Mouse (Mus musculus) brain, embryonic 18.5 days (tissue): ENCODE results near the gene Zfp963.

Experiments used
- DNase-seq: peaks from one replicate; pipeline ENCODE4 v3.0.0-alpha.2; 2012; ENCODE audit warnings: low read depth, low spot score

The Zfp963 gene

DNA sequence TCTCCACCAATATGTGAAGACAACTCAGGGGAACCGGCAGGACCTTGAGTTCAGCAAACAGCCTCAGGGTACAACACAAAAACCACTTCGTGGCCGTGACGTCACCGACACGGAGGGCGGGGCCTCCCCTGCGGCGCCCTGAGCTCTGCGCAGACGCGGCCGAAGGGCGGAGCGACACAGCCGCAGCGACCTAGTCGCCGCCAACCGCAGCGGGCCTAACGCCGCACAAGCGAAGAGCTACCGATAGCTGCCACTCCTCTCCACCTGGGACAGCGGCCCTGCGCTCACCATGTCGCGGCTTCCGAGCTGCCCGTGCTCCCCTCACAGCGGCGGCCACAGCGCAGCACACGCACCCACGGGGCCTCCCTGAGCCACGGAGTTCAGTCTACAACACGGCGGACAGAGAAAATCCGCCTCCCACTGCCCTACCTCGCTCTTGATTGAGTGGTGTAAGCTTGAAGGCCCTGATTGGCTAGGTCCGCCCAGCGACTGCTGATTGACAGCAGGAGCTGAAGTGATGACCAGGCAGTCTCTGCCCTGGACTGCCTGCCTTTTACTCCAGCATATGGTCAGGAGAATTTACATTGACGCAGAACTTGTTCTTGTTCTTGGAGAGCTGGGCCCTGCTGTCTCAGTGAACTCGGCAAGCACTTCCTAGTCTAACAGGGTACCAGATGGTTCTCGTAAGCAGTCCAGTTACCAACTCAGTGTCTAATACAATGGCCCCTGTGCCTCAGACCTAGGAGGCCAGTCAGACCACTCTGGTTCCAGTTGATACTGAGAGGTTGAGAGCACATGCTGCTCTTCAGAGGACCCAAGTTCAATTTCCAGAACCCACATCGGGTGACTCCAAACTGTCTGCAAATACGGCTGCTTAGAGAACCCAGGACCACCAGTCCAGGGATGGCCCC lies at the start of gene Zfp963:
TSS of gene Zfp963 (minus strand) at position 427 of the 911 bp plus-strand sequence.
- DNase-seq, result peak; percentile 87

DNA sequence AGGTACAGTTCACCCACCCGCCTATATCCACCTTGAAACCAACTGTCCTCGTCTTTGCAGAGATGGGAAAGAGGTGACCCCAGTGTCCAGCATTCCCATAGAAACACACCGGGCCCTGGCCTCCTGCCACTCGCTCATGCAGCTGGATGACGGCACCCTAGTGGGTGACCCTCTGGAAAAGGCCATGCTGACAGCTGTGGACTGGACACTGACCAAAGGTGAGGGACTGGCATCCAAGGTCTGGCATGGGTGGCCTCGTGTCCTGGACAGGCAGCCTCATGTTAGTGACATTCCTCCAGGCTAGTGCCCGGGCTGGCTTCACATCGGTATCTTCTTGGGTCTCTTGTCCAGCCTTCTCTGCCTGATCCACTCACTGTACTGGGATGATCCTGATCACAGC lies 49.5 kb upstream of the Zfp963 start:
- no peak for DNase-seq

DNA sequence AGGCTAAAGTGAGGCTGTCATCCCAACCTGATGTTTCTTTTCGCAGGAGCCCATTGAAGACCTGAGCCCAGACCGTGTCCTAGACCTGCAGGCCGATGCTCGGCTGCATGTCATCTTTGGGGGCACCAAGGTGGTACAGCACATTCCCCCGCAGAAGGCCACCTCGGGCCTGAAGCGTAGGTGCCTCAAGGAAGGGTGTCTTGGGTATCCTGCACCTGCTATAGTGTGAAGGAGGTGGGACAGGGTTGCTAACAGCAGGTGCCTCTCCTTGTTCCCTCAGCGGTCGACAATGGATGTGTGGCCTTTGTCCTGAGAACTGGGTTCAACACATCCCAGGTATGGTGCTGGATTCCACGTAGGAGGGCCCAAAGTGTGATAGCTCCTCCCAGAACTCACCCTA lies 47.9 kb upstream of the Zfp963 start:
- no peak for DNase-seq

DNA sequence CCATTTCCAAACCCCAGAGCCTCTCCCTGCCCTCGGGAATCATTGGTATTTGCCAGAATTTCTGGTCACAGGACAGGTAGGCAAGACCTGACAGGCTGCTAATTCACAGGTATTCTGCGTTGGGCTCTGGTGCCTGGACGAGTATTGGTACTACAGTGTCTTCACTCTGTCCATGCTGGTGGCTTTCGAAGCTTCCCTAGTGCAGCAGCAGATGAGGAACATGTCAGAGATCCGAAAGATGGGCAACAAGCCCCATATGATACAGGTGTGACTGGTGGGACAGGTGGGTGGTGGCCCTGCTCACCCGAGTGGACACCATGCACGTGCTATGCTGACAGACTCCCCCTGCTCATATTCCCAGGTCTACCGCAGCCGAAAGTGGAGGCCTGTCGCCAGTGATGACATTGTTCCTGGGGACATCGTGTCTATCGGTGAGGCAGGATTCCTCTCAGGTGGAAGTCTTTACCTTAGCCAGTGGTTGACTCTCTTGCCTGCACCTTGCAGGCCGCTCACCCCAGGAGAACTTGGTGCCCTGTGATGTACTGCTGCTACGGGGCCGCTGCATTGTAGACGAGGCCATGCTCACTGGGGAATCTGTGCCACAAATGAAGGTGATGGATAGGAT lies 47.1 kb upstream of the Zfp963 start:
- no peak for DNase-seq

DNA sequence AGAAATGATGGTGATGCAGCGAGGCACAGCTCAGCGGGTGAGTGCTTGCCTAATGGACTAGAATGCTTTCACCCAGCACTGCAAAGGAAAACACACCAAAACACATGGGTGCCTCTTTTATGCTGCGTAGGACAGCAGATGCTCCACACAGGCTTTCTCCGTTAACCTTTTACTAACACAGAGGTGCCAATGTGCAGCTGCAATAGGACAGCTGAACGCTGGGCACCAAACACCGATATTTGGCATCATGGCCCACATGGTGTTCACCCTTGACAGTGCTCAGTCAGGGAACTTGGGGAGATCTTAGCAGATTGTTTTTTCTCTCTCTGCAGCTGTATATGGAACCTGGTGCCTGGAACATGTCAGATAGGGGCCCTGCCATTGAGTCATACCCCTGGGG lies 45.1 kb upstream of the Zfp963 start:
- no peak for DNase-seq

DNA sequence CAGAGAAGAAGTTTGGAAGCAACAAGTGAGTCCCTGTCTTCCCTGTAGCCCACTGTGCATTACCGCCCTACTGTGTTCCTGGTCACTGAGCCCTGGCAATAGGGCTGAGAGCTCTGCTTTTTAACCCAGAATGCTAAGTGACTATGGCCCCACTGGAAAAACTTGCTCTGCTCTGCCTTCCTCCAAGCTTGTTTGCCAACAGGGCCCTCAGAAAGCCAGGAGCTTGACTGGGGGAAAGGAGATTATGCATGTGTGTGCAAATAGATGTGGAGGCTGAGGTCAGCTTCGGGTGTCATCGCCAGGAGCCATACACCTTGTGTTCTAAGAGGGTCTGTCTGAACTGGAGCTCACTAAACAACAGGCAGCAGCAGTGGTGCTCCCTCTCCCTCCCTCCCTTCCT lies 44.3 kb upstream of the Zfp963 start:
- no peak for DNase-seq

DNA sequence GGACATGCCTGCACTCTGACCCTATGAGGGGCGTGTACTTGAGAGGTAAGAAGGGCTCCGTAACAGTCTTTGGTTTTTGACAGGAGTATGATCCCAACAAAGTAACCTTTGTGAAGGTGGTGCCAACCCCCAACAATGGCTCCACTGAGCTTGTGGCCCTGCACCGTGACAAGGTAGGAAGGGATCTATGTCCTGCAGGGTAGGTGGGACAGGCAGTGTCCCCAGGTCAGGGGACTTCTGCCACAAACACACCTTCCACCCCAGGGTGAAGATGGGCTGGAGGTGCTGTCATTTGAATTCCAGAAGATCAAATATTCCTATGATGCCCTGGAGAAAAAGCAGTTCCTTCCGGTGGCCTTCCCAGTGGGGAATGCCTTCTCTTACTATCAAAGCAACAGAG lies 43.9 kb upstream of the Zfp963 start:
- no peak for DNase-seq

DNA sequence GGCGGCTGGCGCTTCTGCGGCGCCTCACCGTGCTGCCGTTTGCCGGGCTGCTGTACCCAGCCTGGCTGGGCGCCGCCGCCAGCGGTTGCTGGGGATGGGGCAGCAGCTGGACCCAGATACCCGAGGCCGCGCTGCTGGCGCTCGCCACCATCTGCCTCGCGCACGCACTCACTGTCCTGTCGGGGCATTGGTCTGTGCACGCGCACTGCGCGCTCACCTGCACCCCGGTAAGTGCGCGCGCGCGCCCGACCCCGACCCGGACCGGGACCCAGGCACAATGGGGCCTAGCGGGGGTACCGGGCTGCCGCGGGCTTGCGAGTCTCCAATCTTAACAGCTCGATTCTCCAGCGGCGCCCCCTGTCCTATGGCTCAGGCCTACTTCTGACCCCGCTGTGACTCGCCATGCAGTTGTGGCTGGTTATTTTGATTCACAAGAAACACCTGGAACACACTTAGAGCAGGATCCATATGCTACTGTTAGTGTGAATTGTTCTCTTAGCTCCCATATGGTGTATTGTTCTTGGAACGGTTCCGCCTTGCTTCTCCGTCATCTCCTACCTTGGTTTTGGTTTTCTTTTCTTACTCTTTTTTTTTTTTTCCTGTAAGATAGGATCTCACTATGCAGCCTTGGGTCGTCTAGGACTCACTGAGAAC lies 41.8 kb upstream of the Zfp963 start:
- DNase-seq, result no peak

DNA sequence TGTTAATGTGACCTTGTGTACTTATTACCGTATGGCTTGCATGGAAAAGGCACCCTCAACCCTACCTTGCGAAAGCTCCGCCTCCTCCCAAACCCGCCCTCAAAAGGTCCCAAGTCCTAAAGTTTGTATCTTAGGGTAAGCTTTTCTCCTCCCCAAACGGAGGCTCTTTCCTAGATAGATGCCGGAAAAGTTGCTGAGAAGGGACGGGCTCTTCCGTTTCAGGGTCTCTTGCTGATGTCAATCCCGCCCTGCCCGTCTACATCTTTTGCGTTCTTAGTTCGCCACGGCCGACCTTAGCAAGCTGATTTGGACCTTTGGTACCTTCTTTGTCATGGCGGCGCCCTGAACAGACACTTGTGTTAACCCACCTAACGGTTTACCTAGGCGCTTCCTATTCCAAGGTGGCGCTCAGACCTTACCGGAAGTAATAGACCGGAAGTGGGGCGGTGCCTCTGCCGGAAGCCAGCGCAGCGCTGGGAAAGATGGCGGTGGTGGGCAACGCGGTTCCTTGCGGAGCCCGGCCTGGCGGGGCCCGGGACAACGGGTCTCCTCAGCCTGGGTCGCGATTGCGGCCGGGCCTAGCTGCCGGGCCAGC lies 41.1 kb upstream of the Zfp963 start, which contains the start of the genes Atp13a1 and Zfp866:
TSS of gene Atp13a1 (plus strand) at position 391 of the 595 bp plus-strand sequence.
TSS of gene Zfp866 (minus strand) at position 406 of the 595 bp plus-strand sequence.
- peak; percentile 68 for DNase-seq

DNA sequence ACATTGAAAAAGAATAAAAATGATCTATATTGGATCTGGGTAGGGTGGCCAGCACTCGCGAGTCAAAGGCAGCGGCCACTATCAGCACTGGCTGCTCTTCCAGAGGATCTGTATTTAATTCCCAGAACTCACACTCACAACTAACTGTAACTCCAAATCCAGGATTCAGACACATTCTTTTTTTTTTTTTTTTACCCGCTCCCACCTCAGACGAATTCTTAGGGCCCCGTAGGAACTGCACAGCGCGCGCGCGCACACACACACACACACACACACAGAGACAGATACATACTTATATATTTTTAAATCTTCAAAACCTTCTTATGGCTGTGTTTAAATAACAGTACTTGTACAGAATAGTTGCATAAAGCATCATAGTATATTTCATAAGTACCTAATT lies 40.6 kb upstream of the Zfp963 start:
- no peak for DNase-seq

DNA sequence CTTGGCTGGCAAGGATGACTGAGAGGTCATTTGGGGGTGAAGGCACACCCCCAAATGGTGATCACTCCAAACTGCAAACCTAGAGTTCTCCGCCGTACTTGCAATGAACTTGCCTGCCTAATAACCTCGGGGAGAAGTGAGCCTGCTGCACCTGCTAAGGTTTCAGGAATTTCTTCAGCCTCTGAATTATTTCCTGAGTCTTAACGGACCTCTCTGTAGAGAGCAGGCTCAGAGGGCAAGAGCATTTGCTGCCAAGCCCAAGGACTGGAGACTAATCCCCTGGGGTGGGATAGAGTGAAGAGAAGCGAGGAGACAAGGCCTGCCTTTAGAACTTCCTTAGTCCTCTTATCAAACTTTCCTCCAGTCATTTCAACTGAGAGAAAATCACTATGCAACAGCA lies 40.0 kb upstream of the Zfp963 start:
- no peak for DNase-seq

DNA sequence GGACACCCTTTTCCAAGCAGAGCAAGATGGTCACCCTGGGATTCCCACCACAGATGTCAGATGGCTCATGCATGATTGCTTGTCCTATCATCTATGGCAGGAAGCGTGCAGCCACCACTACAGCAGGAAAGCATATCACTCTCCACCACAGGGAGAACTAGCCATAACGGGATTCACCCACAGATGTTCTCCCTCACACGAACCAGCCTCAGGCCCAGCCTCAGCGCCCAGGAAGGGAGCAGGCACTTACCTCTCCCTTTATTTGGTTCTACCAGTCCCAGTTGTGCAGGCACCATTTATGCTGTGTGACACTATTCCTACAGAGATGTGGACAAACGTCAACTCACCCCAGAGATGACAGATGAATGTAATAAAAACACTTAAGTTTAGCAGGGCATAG lies 39.3 kb upstream of the Zfp963 start:
- DNase-seq, result no peak

DNA sequence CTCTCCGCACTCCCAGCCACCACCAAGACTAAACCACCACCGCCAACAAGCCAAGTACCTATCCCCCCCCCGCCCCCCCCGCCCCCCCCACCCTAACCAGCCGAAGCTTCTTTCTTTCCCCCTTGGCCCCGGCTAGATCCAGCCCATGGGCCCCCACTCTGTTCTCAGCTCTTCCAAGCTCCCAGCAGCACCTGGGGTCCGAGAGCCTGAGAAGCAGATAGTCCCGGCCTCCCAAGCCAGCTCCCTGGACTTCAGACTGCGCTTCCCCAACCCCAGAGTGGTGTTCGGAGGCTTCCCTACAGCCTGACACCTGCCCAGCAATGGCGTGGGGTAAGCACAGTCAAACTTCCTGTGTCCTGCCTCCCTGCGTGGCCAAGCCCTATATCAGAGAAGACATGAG lies 27.3 kb upstream of the Zfp963 start:
- DNase-seq, result no peak

DNA sequence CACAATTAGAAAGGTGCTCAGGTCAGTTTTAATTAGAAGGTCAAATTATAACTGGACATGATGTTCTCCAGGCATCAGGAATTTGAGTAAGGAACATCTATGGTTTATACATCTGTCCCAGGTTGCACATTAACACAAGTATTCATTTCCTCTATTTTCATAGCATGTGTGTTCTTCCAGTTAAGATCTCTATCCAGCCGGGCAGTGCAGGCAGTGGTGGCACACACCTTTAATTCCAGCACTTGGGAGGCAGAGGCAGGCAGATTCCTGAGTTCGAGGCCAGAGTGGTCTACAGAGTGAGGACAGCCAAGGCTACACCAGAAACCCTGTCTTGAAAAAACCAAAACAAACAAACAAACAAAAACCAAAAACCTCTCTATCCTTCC lies 25.4 kb upstream of the Zfp963 start:
- DNase-seq, result no peak

DNA sequence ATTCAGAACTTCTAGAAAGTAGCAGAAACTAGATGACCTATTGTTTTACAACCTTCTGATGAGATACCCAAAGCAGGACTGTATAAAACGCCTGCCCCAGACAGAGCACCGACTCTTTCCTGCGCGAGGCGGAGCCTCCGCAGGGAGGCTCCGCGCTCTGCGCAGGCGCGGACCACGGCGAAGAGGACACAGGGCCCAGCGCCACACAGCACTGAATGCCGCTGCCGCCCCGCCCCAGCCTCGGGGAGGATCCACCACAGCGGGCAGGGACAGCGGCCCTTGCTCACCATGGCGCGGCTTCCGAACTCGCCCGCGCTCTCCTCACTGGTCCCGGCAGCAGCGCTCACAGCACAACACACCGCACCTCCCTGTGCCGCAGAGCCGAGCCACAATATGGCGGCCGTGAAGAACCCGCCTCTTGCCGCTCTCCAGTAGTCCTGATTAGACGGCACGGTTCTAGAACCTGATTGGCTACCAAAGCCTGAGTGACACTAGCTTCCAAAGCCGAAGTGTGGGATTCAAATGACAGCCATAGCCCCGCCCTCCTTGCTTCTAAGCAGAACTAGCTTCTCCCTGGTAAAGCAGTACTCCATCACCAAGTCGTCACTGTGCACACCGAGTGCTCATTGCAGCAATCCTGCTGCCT lies 24.9 kb upstream of the Zfp963 start, which contains the start of gene Gm20422:
TSS of gene Gm20422 (minus strand) at position 384 of the 646 bp plus-strand sequence.
- peak; percentile 97 for DNase-seq

DNA sequence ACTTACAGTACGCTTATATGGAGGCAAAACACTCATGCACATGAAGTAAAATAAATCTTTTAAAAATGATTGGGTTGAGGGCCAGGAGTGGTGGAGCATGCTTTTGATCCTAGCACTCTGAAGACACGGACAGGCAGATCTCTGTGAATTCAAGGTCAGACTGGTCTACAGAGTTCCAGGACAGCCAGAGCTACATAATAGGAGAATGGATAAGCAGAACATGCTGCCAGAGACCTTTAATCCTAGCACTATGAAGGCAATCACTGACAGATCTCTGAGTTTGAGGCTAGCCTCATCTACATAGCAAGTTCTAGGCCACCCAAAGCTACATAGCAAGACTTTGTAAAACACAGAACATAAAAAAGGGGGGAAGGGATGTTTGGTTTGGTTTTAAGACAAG lies 22.3 kb upstream of the Zfp963 start:
- no peak for DNase-seq

DNA sequence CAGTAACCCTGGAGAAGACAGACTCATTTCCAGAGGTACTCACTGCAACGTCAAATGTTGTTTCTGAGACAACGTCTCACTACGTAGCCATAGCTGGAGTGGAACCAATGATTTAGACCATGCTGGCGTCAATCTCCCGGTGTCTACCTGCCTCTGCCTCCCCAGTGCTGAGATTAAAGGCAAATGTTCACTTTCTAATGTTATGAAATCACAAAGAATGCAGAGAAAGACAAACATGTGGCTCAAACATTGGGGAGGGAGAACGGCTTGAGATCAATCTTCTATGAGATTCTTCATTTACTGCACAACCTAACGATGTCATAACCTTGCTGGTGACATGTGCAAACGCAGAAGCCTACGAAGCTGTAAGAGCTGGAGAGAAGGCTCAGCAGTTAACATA lies 21.5 kb upstream of the Zfp963 start:
- no peak for DNase-seq

DNA sequence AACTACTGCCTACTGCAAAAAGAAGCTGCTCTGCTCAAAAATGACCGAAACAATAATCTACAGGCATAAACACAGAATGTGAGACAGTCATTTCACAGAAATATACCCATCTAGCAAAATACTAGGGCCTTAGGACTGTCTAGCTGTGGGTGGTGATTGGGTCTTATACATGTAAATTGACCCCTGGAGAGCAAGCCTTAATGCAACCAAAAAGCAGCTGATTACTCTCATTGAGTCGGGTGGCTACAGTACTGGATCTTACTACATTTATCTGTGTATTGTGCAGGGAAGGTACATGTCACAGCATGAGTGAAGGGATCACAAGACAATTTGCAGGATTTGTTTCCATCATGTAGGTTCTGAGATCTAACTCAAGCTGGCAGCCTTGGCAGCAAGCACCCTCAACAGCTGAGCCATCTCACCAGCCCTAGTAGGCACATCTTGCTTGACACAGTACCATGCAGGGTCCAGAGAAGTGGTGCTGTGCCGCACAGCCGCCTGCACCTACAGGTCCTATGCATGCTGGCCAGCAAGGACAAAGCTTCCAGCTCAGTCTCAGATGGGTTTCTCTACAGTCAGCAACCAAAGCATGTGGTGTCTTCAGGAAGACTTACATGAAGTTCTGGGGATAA lies 12.2 kb upstream of the Zfp963 start:
- DNase-seq, result no peak

DNA sequence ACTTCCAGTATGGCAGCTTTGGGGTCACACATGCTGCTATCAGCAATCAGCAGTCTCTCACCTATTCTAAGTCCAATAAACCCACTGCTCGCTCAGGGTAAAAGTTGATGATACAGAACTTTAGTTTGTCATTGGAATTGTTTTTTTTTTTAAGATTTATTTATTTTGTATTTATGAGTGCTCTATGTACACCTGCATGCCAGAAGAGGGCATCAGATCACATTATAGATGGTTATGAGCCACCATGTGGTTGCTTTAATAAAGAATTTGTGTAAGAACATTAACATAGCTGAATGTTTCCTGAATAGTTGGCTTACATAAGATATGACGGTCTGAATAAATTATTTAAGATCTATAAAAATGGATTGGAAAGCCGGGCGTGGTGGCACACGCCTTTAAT lies 8.5 kb upstream of the Zfp963 start:
- no peak for DNase-seq

DNA sequence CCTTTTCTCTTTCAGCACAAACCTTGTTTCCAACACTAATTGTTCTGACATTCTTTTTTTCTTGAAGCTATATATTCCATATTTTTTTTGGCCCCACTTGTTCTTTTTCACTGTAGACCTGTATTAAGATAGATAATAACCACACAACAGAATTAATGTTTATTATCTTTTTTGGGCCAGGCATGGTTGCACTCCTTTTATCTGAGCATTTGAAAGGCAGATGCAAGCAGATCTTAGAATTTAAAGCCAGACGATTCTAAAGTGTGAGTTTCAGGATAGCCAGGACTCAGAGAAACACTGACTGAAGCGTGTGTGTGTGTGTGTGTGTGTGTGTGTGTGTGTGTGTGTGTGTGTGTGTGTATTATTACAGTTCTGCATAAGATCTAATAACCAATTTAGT lies 2.7 kb upstream of the Zfp963 start:
- no peak for DNase-seq

DNA sequence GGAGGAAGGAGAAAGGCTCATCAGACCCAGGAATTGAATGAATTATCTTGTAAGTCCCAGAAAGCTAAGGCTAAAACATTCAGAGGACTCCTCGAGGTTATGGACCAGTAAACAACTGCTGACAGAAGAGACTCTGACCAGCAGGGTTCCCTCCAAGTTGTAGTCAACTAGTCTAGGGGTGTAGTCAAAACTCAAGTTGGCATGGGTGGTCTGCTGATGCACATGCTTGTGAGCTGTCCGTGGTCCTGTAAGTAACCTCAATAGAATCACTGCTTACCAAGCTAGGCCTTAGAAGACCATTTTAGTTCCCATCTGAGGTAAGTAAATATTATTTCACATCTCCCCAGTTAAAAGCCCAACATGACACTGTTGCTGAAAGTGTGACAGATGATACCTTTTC lies 8.5 kb downstream of the Zfp963 start:
- DNase-seq, result no peak
